Mouse (Mus musculus) left cerebral cortex, adult 18-20 months (tissue): ENCODE results near the gene Cdc42bpa. TPM values are rescaled to one million over a fixed set of nuclear protein-coding genes. Genes with fewer than 3 reads are reported as not detected.

ENCODE experiments used
- DNase-seq, 2 experiments: peaks; one replicate each; pipeline ENCODE4 v3.0.0; 2021 to 2022; ENCODE audit warnings: low spot score in 2 of 2, mixed read lengths in 1 of 2
- total RNA-seq, 2 experiments: library from RNA; stranded (reverse); gene quantifications; 2 replicates each; pipeline ENCODE4 v1.2.3; 2021

Cdc42bpa gene
- total RNA-seq, 2 experiments from 2014 or later, result 223 to 236 TPM

DNA sequence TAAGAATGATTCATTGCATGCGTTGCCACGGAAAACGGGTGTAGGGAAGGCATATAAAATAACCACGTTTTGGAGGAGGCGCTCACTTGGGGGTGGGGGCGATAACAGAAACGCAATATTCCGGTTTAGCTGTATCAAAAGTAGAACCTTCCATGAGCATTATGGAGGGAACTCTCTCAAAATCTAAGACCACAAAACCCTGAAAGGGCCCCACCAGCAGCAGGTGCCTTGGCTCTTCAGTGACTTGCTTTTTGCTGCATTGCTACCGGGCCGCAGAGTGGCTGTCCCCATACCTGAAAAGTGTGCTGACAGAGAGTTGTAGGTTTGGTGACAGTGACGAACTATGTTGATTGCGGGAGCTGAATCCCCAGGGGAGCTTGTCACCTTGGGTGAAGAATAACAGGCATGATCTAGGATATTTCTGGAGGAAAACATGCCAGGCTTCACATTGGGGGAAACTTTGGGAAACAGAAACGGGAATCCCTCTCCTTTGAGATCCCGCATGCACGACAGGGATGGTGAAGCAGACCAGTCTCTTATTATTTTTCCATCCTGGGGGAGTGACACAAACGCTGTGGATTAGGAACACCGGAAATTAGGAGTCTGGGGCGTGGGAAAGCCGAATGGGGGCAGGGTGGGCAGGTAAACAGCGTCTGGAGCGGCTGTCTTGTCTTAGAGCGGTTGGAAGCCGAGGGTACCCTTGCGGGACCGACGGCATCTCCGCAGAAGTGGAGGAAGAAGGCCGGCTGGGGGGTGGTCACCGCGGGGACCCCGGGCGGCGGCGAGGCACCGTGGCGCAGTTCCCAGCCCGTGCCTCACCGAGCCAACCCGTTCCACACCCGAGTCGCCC lies 1.2 kb upstream of the Cdc42bpa start:
- DNase-seq, result peak; percentile 17 to 47

DNA sequence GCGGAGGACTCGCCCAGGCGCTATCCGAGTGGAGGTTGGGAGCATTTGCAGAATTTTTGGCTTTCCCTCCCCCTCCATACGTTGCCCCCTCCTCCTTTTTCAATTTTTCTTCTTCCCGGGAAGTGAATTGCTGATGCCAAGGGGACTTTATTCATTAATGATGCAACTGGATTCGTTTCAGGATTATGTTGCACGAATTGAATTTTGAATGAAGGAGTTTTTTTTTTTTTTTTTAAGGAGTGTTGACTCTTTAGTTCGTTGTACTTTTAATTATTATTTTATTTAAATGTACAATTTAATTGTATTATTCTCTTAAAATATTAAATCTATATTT lies 238 bp downstream of the Cdc42bpa start:
- DNase-seq, result no peak

DNA sequence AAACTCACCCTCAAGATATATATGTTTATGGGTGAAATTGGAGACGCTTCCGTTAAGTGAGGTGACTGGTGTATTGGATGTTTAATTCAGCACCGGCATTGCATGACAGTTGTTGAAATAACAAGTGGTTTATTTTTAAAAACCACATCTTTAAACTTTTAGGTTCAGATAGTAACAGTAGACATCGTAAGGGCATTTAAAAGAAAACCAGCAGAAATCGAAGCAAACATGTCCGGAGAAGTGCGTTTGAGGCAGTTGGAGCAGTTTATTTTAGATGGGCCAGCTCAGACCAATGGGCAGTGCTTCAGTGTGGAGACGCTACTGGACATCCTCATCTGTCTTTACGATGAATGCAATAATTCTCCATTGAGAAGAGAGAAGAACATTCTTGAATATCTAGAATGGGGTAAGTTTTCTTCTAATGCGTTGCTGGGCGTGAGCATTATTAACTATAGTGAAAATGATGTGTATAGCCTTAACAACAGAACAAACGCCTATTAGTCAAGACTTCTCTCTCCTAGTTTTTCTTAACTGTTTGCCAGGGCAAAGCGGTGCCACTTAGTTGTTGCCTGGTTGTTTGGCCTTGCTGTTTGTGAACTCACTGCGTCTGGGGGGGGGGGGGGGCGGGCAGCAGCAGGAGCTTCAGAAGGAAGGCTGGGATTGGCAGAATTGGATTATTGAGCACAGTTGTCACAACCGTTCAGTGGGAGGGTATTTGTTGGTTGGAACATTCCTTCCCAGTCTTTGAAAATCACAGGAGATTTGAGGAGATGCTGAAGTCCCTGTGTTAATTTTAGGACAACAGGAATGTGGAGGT lies 818 bp downstream of the Cdc42bpa start:
- DNase-seq, result no peak

DNA sequence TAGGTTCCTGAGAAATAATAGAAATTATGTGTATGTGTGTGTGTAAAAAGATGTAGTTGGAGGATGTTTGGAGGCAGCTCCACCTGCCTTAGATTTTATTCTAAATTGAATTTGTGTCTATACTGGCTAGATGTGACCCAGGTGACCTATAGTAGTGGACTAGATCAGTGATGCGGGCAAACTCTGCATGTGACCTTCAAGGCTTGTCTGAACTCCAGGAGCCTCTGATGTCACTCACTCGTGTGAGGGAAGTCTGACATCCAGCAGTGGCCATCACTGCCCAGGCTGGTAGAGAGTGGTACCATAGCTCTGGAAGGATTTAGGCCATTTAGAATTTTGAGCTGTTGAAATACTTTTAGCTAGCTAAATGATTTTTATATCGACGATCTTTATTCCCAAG lies 1.5 kb downstream of the Cdc42bpa start:
- DNase-seq, result no peak

DNA sequence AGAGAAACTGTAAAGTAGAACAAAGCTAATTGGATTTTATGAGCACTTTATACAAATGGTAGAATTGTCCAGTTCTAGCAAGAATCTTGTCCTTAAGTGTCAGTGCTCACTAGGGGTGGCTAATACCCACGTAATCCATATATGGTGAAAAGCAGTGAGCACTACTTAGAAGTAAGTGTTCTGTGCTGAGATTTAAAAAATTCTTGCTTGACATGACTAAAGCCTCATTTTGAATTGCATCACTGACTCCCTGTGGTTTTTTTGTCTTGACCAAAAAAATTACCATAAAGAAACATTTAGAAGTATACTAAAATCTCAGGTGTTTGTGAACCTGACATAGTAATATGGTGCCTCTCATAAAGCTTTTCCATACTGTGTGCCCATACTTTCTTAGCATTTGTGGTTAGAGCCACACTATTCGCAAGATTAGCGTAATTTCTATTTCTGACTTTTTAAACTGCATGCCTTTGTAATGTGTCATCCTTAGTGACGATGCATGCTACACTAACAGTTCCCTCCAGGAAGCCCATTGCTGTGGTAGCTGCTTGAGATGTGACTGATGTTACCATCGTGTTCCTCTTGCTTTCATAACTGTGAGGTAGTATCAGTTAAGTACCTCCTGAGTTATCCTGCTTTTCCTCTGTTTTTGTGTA lies 9.6 kb downstream of the Cdc42bpa start:
- no peak for DNase-seq

DNA sequence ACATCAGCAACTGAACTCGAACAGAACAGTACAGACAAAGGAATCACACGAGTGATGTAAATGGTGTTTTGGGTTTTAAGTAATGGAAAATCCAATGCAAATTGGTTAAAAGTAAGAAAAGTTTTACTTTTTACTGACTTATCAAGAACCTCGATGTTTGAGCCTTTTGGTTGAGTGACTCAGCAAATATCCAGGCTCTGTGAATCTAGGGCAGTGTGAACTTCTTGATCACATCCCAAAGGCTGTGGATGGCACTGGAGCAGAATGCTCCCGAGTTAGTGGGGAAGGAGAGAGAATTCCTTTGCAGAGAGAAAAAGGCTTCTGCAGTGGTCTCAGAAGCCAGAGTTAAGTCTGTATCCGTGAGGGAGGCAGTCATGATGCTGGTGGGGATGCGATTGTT lies 14.7 kb downstream of the Cdc42bpa start:
- DNase-seq, result no peak

DNA sequence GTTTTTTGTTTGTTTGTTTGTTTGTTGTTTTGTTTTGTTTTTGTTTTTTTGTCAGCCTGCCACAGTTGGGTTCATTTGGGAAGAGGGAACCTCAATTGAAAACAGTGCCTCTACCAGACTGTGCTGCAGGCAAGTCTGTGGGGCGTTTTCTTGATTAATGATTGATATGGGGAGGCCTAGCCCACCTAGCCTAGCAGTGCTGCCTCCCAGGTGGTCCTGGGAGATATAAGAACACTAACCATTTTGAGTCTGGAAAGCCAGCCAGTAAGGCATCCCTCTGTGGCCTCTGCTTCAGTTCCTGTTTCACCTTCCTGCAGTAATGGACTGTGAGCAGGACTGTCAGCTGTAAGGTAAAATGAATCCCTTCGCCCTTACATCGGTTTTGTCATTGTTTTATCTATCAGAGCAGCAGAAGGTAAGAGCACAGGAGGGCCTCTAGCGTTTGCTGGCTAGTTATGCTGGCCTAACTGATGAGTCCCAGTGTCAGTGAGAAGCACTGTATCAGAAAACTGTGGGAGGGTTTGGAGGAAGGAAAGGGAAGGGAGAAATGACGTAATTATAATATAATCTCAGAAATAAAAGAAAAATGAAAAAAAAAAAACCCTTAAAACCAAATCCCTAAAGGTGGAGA lies 15.5 kb downstream of the Cdc42bpa start:
- no peak for DNase-seq

DNA sequence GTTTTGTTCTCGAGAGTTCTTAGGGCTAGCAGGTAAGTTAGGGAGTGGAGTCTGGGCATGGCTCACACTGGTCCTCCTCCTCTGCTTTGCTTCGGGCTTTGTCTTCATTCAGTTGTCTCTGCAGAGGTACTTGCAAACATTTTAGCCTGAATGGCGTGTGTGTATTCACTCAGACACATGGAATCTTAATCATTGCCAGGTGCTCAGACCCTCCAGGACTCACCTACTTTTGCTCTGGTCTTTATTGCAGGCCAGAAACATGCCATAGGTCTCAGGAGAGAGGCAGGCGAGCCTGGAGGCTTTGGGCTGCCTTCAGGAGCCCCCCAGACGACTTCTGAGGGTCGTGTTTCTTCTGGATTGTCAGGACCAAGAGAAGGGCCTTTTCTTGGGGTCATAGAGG lies 17.2 kb downstream of the Cdc42bpa start:
- no peak for DNase-seq

DNA sequence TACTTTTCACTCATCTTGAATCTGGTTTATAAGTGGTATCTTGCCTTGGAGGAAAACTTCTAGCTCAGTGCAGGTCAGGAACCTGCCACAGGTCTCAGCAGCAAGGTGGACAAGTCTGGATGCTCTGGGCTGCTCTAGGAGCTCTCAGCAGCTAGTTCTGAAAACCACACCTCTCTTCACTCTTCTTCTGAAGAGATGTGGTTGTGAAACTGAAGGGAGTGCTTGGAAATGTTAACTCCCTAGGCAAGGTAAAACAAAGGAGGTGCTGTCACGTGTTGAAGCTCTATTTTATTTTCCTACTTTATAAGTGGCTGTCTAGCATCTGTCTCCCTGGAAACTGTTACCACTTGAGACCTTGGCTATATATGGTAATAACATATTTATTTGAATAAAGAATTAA lies 18.5 kb downstream of the Cdc42bpa start:
- DNase-seq, result no peak

DNA sequence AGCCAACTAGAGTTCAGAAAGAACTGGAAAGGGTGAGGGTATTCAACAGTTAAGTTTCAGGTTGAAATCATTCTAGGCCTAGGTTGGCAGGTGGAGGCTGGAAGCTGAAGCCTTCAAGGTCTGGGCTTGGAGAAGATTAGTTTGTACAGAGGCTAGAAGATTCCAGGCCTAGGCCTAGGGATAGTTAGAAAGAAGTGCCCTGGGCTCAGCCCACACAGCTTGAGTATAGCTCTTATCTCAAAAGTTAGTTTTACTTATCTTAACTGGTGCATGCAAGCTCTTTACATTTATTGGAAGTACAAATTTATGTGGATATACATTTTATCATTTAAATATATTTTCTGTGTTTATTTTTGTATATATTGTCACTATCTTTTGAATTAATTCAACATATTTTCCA lies 21.4 kb downstream of the Cdc42bpa start:
- DNase-seq, result no peak

DNA sequence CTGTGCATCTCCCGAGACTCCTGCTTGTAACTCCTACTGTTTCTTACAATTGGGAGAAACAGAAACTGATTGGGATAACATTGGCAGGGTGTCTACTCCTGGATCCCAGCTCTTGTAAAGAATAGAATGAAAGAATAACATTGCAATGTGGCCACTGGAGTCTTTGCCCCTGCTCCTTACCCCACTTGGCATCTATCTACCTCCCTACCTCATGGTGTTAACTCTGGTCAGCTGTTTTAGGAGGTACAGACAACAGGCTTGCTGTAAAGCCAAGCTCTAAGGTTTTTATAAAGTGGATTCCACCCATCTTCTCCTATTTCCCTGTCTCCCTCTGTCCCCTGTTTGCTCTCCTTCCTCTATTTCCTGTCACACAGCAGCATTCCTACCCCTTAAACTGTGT lies 21.9 kb downstream of the Cdc42bpa start:
- DNase-seq, result no peak

DNA sequence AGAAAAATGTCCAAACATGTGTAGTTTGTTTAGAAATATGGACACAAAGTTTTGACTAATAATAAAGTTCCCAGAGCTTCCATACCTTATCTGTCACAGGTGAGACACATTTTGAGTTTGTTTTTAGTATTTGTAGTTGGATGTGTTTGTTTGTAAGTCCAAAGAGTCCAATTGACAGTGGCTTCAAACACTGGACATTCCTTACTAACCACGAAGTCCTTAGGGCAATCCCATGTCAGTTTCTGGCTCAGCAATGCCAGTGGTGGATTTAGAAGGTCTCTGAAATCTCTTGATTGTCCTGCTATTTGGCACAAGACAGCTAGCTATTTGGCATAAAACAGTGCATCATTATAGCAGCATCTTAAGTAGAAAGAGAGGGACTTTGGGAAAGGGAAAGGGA lies 22.7 kb downstream of the Cdc42bpa start:
- DNase-seq, result no peak

DNA sequence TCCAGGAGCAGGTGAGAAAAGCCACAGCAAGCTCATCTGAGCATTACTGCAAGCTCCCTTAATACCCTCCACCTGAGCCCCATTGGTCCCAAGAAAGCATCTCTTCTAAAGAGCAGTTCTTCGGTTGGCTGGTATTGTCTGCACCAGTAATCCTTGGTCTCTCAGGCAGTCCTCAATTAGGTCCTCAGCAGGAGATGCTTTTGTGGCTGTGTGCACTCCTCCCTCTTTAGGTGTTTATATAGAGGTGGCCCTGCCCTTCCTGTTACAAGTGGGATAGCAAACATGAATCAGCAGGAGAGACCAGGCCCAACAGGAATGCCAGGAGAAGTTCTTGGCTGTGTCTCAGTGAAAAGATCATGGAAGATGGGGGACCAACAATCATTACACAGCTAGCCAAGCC lies 23.9 kb downstream of the Cdc42bpa start:
- DNase-seq, result no peak

DNA sequence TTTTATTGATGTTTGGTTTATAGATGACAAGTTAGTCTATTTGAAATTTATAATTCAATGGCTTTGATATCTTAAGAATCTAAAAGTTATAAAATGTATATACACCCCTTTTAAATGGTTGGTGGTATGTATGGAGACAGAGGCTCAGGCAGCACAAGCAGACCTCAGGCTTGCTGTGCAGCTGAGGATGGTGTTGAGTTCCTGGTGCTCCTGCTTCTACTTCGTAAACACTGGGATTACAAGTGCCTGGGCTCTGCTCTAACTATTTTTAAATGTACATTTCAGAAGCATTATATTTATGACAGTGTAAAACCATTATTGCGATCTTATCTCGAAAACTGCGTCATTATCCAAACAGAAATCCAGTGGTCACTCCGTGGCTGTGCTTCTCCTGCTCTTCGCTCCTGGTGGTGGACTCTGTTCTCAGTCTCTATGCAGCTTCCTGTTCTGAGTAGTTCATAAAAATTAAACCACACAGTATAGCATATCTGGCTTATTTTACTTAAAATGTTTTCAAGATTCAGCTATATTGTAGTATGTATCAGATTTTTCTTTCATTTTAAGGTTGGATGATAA lies 31.5 kb downstream of the Cdc42bpa start:
- no peak for DNase-seq

DNA sequence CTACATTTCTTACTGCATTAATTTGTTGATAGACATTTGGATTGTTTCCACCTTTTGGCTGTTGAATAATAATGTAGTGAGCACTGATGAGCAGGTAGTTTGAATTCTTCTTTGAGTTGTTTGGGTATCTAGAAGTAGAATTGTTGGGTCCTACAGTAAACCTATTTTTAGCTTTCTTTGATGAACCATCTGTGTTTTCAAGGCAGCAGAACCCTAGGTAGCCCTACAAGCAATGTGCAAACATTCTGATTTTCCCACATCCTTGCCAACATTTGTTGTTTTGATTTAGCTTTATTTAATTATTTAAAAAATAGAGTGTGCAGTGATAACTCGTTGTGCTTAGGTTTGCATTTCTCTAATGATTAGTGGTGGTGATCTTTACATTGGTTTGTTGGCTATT lies 32.0 kb downstream of the Cdc42bpa start:
- DNase-seq, result no peak

DNA sequence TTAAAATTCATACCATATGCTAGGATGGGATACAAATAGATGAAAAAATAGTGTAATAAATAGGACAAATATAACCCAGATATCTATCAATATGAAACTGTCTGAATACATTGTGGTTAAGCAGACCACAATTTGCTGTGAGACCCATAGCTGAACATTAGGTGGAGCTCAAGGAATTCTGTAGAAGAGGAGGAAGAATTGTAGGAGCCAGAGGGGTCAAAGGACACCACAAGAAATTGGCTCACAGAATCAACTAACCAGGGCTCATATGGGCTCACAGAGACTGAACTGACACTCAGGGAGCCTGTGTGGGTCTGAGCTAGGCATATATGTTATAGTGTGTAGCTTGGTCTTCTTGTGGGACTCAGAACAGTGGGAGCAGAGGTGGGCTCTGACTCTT lies 47.8 kb downstream of the Cdc42bpa start:
- no peak for DNase-seq

DNA sequence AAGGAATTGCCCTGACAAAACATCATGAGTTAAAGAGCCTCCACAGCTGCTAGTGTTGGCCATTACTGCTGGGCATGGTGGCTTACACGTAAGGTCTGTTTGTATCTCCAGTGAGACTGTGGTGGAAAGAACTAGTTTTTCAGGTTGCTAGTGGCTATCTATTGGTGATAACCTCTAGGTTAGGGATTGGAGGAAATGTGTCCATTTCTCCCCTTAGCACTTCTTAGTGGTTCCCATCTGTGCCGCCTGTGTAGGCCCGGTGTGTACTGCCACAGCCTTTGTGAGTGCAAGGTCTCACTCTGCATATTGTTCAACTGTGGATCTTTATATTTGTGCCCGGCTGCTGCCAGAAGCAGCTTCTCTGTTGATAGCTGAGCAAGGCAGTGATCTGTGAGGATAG lies 53.2 kb downstream of the Cdc42bpa start:
- no peak for DNase-seq

DNA sequence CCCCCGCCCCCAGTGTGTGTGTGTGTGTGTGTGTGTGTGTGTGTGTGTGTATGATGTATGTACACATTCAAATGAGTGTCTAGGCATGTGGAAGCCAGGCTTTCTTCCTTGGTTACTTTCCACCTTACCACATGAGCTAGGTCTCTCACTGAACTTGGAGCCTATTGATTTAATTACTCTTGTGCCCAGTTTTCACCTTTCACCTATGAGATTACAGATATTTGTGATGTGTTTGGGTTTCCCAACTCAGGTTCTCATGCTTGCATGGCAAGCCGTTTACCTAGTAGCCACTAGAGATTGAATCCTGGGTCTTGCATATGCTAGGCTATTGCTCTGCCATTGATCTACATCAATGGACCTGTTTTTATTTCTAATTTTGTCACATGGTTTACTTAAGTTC lies 57.9 kb downstream of the Cdc42bpa start:
- DNase-seq, result no peak

DNA sequence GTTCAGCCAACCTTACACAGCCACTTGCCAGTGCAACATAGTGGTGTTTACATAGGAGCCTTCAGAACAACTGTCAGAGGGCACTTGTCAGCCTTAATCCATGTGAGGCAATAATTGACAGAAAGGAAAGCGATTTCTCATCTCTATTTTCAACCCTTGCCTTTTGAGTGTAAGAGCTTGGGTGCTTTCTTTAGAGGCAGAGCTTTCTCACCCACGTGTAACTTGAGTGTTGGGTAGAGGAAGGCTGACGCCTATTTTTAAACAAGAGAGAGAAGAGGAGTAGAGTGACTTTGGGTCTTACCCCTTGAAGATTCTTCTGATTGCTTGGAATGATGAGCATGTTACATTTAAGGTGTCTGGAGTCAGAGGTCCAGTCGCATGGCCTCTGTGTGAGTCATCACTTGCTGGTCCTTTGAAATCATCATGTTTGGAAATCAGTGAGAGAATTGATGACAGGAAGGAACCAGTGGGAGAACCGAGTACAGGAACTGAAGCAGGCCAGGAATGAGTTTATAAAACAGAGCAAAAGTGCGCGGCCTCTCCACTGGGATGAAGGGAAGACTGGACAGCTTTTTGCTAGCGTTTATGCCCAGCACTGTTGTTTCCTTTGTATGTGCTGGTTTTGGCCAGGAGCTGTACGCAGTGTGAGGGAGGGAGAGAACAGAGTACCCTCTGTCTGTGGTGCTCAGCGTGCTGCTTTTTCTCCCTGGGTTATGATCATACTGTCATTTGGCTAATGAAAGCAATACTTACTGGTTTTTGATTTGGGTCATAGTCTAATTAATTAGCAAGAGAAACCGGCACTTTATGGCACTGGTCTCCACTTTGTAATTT lies 61.4 kb downstream of the Cdc42bpa start:
- DNase-seq, result peak in 1 of 2 experiments; percentile 29

DNA sequence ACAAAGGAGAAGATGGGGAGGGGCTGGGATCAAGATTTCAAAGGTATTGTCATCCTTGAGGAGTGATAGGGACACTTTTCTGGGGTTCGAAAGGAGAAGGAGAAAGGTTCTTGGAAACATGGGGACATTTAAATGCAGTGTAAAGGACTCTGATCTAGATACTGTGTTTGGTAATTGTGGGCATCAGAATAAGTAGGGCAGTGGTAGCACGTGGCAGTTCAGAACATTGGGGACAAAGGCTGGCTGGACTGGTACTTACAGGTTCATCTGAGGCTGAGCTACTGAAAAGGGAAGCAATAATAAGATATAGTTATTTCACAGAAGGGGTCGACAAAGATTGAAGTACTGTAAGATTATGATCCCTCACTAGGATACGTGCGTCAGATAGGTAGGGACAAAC lies 63.2 kb downstream of the Cdc42bpa start:
- DNase-seq, result no peak
